Mouse (Mus musculus): ENCODE results near the gene Rtp4.

GRCm38 (mm10) chr16:23479872-23480603, 40.1 kb upstream of the Rtp4 start:
- TF ChIP-seq CTCF (IDR thresholded peaks at IDR 0.05; ENCODE audit: low read depth) = no peak
- TF ChIP-seq EP300 (IDR thresholded peaks at IDR 0.05; ENCODE audit: low read depth) = no peak

All from liver, embryonic 14.5 days (tissue).